Mouse (Mus musculus) kidney, adult 2 months (tissue): ENCODE results near the gene Micu1.

ENCODE experiments used
- CTCF ChIP-seq: fragments of 200-500 bp; conservative IDR thresholded peaks from 2 replicates; pipeline ENCODE4 v1.5.1; 2011; ENCODE audit warnings: low read depth, mild to moderate bottlenecking, control low read depth, low read length, moderate library complexity, mixed read lengths; ENCODE audit not compliant: insufficient read depth, insufficient read length
- POLR2A ChIP-seq: fragments of 200-500 bp; IDR thresholded peaks from one replicate; pipeline ENCODE4 v1.6.1; 2011; ENCODE audit warnings: low read depth, low read length, control low read depth

- TF ChIP-seq POLR2A (no peak), CTCF (no peak)
Observed at GRCm38 (mm10) chr10:59727251-59727650, 25.0 kb downstream of the Micu1 start.
